ENCODE assay signal across 7 mouse cellular contexts in the genomic region with DNA sequence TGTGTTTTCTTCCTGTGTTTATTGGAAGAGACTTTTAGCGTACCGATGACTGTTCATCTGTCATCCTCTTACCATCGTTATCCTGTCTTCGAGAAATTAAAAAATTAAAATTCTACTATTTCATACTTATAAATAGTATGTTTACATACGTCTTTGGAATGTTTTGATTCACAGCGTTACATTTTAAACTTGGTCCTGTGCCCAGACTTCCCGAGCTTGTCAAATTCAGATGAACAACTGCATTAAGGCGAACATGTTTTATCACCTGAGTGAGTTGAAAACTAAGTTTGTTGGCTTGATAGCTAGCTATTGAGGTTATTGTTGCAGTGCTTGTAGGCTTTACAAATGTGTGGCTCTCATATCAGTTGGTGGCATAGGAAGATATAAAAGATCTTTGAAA. TPM values are rescaled to one million over a fixed set of nuclear protein-coding genes. Genes with fewer than 3 reads are reported as not detected.
DNase-seq lines count a peak whose midpoint lies in the region; ATAC-seq and TF ChIP-seq lines count a peak whose summit lies in the region.

No protein-coding gene starts in this region.

- no peaks in the 10 kb centered on the region for H3K9me3 ChIP-seq in lung, postnatal 0 days (ENCODE audit: low read length)
- H3K9me3 ChIP-seq in embryonic facial prominence, embryonic 15.5 days (replicated peaks): no peaks in the 10 kb centered on the region
- no peaks in the 10 kb centered on the region for H3K9me3 ChIP-seq in limb, embryonic 10.5 days (replicated peaks)
- H3K9me3 ChIP-seq in stomach, embryonic 14.5 days (ENCODE audit: control insufficient read depth, low read depth, low read length): no peaks in the 10 kb centered on the region

- DNase-seq in lung, postnatal 0 days (ENCODE audit: low spot score): no peak
- DNase-seq in lung, adult 18-20 months: no peak
- DNase-seq in limb, embryonic 10.5 days (ENCODE audit: low spot score): no peak
- DNase-seq in thymus, postnatal 14 days: no peak
- no peak for DNase-seq in frontal cortex, postnatal 10 days (ENCODE audit: low spot score in 2 of 2)

- no peak for TF ChIP-seq CTCF in lung, postnatal 0 days (IDR thresholded peaks at IDR 0.05)

- H3K4me3 ChIP-seq in lung, postnatal 0 days (ENCODE audit: low read depth, low read length): peak overlapping the region; percentile 82
- H3K4me3 ChIP-seq in embryonic facial prominence, embryonic 15.5 days (replicated peaks): peak overlapping the region; percentile 85
- H3K4me3 ChIP-seq in limb, embryonic 10.5 days: peak overlapping the region; percentile 86
- peak overlapping the region; percentile 59 for H3K4me3 ChIP-seq in stomach, embryonic 14.5 days (ENCODE audit: low read depth, low read length)

- no peaks in the 10 kb centered on the region for H3K27me3 ChIP-seq in lung, postnatal 0 days (replicated peaks; ENCODE audit: insufficient read depth, low read length)
- H3K27me3 ChIP-seq in embryonic facial prominence, embryonic 15.5 days: no peaks in the 10 kb centered on the region
- H3K27me3 ChIP-seq in limb, embryonic 10.5 days (ENCODE audit: low read depth, poor library complexity, severe bottlenecking): no peaks in the 10 kb centered on the region
- no peaks in the 10 kb centered on the region for H3K27me3 ChIP-seq in stomach, embryonic 14.5 days (ENCODE audit: control insufficient read depth, insufficient read depth, low read length)

- TF ChIP-seq EP300 in lung, postnatal 0 days (IDR thresholded peaks at IDR 0.05): no peak

- WGBS in lung, postnatal 0 days: 8% methylated on average over 8 of the region's 8 CpGs
- WGBS in embryonic facial prominence, embryonic 15.5 days: 24% methylated on average over 8 of the region's 8 CpGs
- 47% methylated on average over 8 of the region's 8 CpGs for WGBS in limb, embryonic 10.5 days
- WGBS in stomach, embryonic 14.5 days: 17% methylated on average over 8 of the region's 8 CpGs

- no peaks in the 10 kb centered on the region for H3K36me3 ChIP-seq in lung, postnatal 0 days (ENCODE audit: insufficient read depth, low read length)
- H3K36me3 ChIP-seq in embryonic facial prominence, embryonic 15.5 days: peaks cover 10% of the 10 kb centered on the region; the same call in 1 of the 2 replicates
- H3K36me3 ChIP-seq in limb, embryonic 10.5 days: peaks cover 28% of the 10 kb centered on the region
- H3K36me3 ChIP-seq in stomach, embryonic 14.5 days (ENCODE audit: control insufficient read depth, insufficient read depth, low read length): peaks cover 6% of the 10 kb centered on the region; the same call in 1 of the 2 replicates

- peak overlapping the region; percentile 53 for H3K4me2 ChIP-seq in lung, postnatal 0 days (replicated peaks; ENCODE audit: low read depth, low read length)
- H3K4me2 ChIP-seq in embryonic facial prominence, embryonic 15.5 days (replicated peaks): peak overlapping the region; percentile 58
- peak overlapping the region; percentile 58 for H3K4me2 ChIP-seq in stomach, embryonic 14.5 days (replicated peaks; ENCODE audit: low read depth, low read length)

- H3K27ac ChIP-seq in lung, postnatal 0 days (ENCODE audit: low read length): peak overlapping the region; percentile 80
- H3K27ac ChIP-seq in embryonic facial prominence, embryonic 15.5 days (replicated peaks): peak overlapping the region; percentile 88; the same call in 1 of the 2 replicates
- peak overlapping the region; percentile 87 for H3K27ac ChIP-seq in limb, embryonic 10.5 days
- H3K27ac ChIP-seq in stomach, embryonic 14.5 days (ENCODE audit: low read length): peak overlapping the region; percentile 57; the same call in 1 of the 2 replicates

- ATAC-seq in lung, postnatal 0 days: no peak
- ATAC-seq in embryonic facial prominence, embryonic 15.5 days (ENCODE audit: insufficient number of reproducible peaks, low FRiP score, low TSS enrichment, low read depth): no peak
- no peak for ATAC-seq in stomach, embryonic 14.5 days (ENCODE audit: insufficient number of reproducible peaks, insufficient read depth, low FRiP score, low read depth)

- H3K4me1 ChIP-seq in lung, postnatal 0 days (ENCODE audit: insufficient read depth, low read depth, low read length): no peaks in the 10 kb centered on the region; the same call in 1 of the 2 replicates
- H3K4me1 ChIP-seq in embryonic facial prominence, embryonic 15.5 days: 0 out of 2 replicates have a peak, but pooled peaks cover 9% of the 10 kb centered on the region
- peaks cover 7% of the 10 kb centered on the region for H3K4me1 ChIP-seq in limb, embryonic 10.5 days
- H3K4me1 ChIP-seq in stomach, embryonic 14.5 days (ENCODE audit: control insufficient read depth, insufficient read depth, low read length): peaks cover 7% of the 10 kb centered on the region; the same call in 1 of the 2 replicates

- peak overlapping the region; percentile 71 for H3K9ac ChIP-seq in lung, postnatal 0 days (replicated peaks; ENCODE audit: low read depth)
- peak overlapping the region; percentile 71 for H3K9ac ChIP-seq in embryonic facial prominence, embryonic 15.5 days
- peak overlapping the region; percentile 47 for H3K9ac ChIP-seq in stomach, embryonic 14.5 days (replicated peaks; ENCODE audit: low read depth, low read length)

RNA-seq across cellular contexts. Expression of a gene that starts 0.7 kb away (rescaled TPM):
- 17.6 and 18.3 TPM in 2 replicates for polyA plus RNA-seq in lung, postnatal 0 days (2015; fragmentation: Nextera tagmentation; extraction: Ambion mirVana)
- polyA plus RNA-seq in embryonic facial prominence, embryonic 15.5 days (2015; fragmentation: Nextera tagmentation; extraction: Ambion mirVana): 22.6 and 23.7 TPM in 2 replicates
- 13.6 and 17.0 TPM in 2 replicates for polyA plus RNA-seq in limb, embryonic 10.5 days (2016; fragmentation: Nextera tagmentation; extraction: Ambion mirVana)
- 29.4 and 33.8 TPM in 2 replicates for polyA plus RNA-seq in stomach, embryonic 14.5 days (2014; fragmentation: Nextera tagmentation; extraction: Ambion mirVana)

RNA-seq across cellular contexts. Expression of a gene that starts 14.4 kb away (rescaled TPM):
- 0.66 and 1.0 TPM in 2 replicates for polyA plus RNA-seq in lung, postnatal 0 days (2015; fragmentation: Nextera tagmentation; extraction: Ambion mirVana)
- 1.2 and 1.6 TPM in 2 replicates for polyA plus RNA-seq in embryonic facial prominence, embryonic 15.5 days (2015; fragmentation: Nextera tagmentation; extraction: Ambion mirVana)
- not detected in 2 replicates for polyA plus RNA-seq in limb, embryonic 10.5 days (2016; fragmentation: Nextera tagmentation; extraction: Ambion mirVana)
- not detected in 2 replicates for polyA plus RNA-seq in stomach, embryonic 14.5 days (2014; fragmentation: Nextera tagmentation; extraction: Ambion mirVana)
